Mouse (Mus musculus) kidney, embryonic 14.5 days (tissue): Measurements from ENCODE around the gene Zfhx3. TPM values are rescaled to one million over a fixed set of nuclear protein-coding genes. Genes with fewer than 3 reads are reported as not detected.

Experiments used
- ATAC-seq: fragments of 200-750 bp; cut with Nextera tagmentation; 2 replicates; pipeline ENCODE4 v1.8.0; 2017; ENCODE audit warnings: moderate number of reproducible peaks, mild to moderate bottlenecking, moderate TSS enrichment, moderate library complexity; ENCODE audit not compliant: low FRiP score, low TSS enrichment
- H3K27ac ChIP-seq: fragments of 300-500 bp; sonication (generic); 2 replicates; pipeline ENCODE4 v1.5.1; 2014; ENCODE audit warnings: low read depth, mild to moderate bottlenecking, low read length, moderate library complexity, mixed read lengths
- H3K27me3 ChIP-seq: fragments of 300-500 bp; sonication (generic); 2 replicates; pipeline ENCODE4 v1.6.1; 2014; ENCODE audit warnings: mild to moderate bottlenecking, low read length; ENCODE audit not compliant: control insufficient read depth, insufficient read depth
- H3K36me3 ChIP-seq: fragments of 300-500 bp; sonication (generic); 2 replicates; pipeline ENCODE4 v1.6.1; 2014; ENCODE audit warnings: low read length, mixed read lengths; ENCODE audit not compliant: control insufficient read depth, insufficient read depth
- H3K4me1 ChIP-seq: fragments of 300-500 bp; sonication (generic); 2 replicates; pipeline ENCODE4 v1.6.1; 2014; ENCODE audit warnings: low read length, mixed read lengths; ENCODE audit not compliant: control insufficient read depth, insufficient read depth
- H3K4me2 ChIP-seq: fragments of 300-500 bp; sonication (generic); replicated peaks from 2 replicates; pipeline ENCODE4 v1.6.1; 2014; ENCODE audit warnings: low read depth, mild to moderate bottlenecking, low read length
- H3K4me3 ChIP-seq: fragments of 300-500 bp; sonication (generic); 2 replicates; pipeline ENCODE4 v1.5.1; 2014; ENCODE audit warnings: mild to moderate bottlenecking, low read length
- H3K9ac ChIP-seq: fragments of 300-500 bp; sonication (generic); 2 replicates; pipeline ENCODE4 v1.6.1; 2014; ENCODE audit warnings: low read depth, mild to moderate bottlenecking, low read length, moderate library complexity
- H3K9me3 ChIP-seq: fragments of 300-500 bp; sonication (generic); 2 replicates; pipeline ENCODE4 v1.6.1; 2016; ENCODE audit warnings: low read length; ENCODE audit not compliant: control insufficient read depth
- WGBS: fragments of 180-500 bp; shearing (Covaris S2); extraction: QIAGEN DNeasy Blood & Tissue Kit; methylation state at CpG from one replicate; pipeline ENCODE4 v1.1.7; 2014; 5-methylcytosine and 5-hydroxymethylcytosine counted together
- polyA plus RNA-seq: library from polyadenylated mRNA; unstranded; fragments of >200 nt; fragmentation: Nextera tagmentation; extraction: Ambion mirVana; gene quantifications from 2 replicates; pipeline ENCODE4 v1.2.1, GENCODE M21; 2014

Zfhx3 gene
- polyA plus RNA-seq, 1 experiment from 2014 or later, result 11.7 TPM

DNA sequence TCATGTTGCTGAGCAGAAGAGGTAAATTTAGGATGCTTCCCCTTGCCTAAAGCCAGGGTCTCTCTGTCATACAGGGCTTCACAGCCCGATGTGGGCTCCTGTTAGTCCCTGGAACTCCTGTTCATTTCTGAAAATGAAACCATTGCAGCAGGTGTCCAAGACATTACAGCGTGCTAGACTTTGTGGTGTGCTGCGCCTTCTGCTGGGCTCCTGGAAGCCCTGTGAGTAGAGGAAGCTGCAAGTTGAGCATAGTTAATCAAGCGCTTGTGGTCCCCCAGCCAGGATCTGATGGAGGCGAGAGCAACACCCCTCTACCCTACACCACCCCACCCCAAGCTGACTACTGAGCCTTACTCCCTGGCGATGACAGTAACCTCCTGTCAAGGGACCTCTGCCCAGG, 980.7 kb downstream of the Zfhx3 start:
- WGBS, result 86% methylated on average over 6 of the region's 6 CpGs
- Histone ChIP-seq H3K36me3 (no peaks in the 10 kb centered on the region), H3K27ac (no peak overlapping the region)

DNA sequence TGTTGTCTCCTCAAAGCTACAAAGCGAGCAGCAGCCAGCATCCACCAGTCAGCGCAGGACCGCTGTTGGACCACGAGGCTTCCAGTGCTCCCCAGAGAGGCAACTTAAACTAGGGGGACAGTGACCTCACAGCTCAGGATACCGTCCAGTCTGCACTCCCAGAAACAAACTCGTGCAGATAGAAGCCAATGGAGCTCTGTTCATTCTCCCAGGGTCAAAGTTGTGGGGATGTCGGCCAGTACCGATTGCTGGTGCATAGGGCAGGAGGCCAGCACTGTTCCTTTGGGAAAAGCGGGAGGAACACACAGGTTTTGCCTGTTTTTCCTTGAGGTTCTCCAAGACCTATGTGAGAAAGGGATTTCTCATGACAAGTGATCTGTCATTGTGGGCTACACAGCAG, 982.1 kb downstream of the Zfhx3 start:
- H3K27ac ChIP-seq, result no peak overlapping the region
- no peaks in the 10 kb centered on the region for H3K4me1 ChIP-seq
- H3K9me3 ChIP-seq, result no peaks in the 10 kb centered on the region
- H3K9ac ChIP-seq, result no peak overlapping the region
- no peak overlapping the region for H3K4me2 ChIP-seq
- no peak for ATAC-seq
- no peaks in the 10 kb centered on the region for H3K27me3 ChIP-seq
- H3K36me3 ChIP-seq, result no peaks in the 10 kb centered on the region
- WGBS, result 81% methylated on average over 9 of the region's 9 CpGs
- no peak overlapping the region for H3K4me3 ChIP-seq

More for the DNA sequence above, 980.7 kb downstream of the Zfhx3 start:
- H3K4me2 ChIP-seq, result no peak overlapping the region
- H3K4me1 ChIP-seq, result no peaks in the 10 kb centered on the region
- H3K9ac ChIP-seq, result no peak overlapping the region
- no peak overlapping the region for H3K4me3 ChIP-seq
- no peak for ATAC-seq
- no peaks in the 10 kb centered on the region for H3K27me3 ChIP-seq
- no peaks in the 10 kb centered on the region for H3K9me3 ChIP-seq

DNA sequence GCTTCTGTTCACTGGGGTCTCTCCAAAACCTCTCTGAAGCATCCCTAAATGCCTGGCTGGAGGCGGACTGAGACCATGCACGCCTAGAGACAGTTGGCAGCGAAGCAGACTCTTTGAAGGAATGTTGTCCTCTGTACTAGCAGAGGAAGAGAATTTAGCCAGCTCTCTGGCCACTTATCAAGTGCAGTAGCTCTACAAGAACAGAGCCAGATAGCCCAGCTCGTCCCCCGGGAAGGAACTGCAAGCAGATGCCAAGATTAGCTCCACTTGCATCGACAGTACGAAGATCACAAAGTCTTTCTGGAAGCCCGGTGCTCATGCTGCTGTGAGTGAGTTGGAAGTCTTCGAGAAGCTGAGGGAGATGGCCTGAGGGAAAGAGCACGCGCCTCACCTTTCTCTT, 983.7 kb downstream of the Zfhx3 start:
- no peaks in the 10 kb centered on the region for H3K36me3 ChIP-seq
- no peak overlapping the region for H3K27ac ChIP-seq
- 84% methylated on average over 11 of the region's 11 CpGs for WGBS
- no peak for ATAC-seq
- no peak overlapping the region for H3K9ac ChIP-seq
- H3K27me3 ChIP-seq, result no peaks in the 10 kb centered on the region
- no peak overlapping the region for H3K4me2 ChIP-seq
- no peak overlapping the region for H3K4me3 ChIP-seq
- peaks cover 10% of the 10 kb centered on the region; the same call in 1 of the 2 replicates for H3K4me1 ChIP-seq
- H3K9me3 ChIP-seq, result no peaks in the 10 kb centered on the region

DNA sequence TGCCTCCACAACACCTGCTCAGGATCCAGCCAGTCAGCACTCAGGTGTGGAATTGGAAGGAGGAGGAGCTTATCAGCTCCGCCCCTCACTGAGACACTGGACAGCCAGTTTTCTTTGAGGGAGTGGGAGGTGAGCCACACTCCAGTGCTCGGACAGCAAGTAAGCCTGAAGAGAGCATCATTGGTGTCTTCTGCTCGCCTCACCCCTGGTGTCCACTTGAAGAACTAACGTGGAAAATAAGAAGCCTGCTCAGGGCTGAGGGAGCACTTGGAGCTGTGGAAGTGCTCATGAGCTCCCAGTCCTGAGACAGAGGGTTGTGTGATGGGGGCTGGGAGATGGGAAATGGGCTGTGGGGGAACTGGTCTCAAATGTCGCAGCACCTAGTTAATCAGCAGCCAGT, 988.2 kb downstream of the Zfhx3 start:
- 41% methylated on average over 5 of the region's 5 CpGs for WGBS
- H3K27ac ChIP-seq, result no peak overlapping the region
- peak; percentile 75 for ATAC-seq
- H3K36me3 ChIP-seq, result peaks cover 16% of the 10 kb centered on the region; the same call in 1 of the 2 replicates
- H3K4me3 ChIP-seq, result no peak overlapping the region
- H3K9me3 ChIP-seq, result no peaks in the 10 kb centered on the region
- H3K27me3 ChIP-seq, result no peaks in the 10 kb centered on the region
- no peak overlapping the region for H3K9ac ChIP-seq
- no peak overlapping the region for H3K4me2 ChIP-seq
- peaks cover 11% of the 10 kb centered on the region; the same call in 1 of the 2 replicates for H3K4me1 ChIP-seq

DNA sequence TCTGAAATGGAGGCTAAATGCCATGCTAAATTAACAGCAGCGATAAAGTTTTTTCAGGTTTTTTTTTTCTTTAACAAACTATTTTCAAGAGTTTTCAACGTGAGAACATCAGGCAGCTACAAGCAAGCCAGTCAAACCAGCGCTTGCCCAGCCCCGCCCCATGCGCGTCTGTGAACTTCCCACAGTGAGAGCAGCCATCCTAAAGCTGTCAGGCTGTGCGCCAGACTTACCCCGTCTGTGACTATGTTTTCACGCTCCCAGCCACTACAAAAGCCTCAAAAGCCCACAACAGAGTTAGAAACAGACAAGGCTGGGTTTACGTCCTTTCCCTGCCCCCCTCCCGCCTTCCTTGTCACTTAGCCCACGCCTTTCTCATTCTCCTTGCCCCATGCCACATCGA, 989.4 kb downstream of the Zfhx3 start:
- Histone ChIP-seq H3K36me3 (peaks cover 20% of the 10 kb centered on the region; the same call in 1 of the 2 replicates), H3K27ac (no peak overlapping the region), H3K4me3 (no peak overlapping the region), H3K4me1 (peaks cover 11% of the 10 kb centered on the region; the same call in 1 of the 2 replicates), H3K9ac (no peak overlapping the region), H3K9me3 (no peaks in the 10 kb centered on the region), H3K4me2 (no peak overlapping the region), H3K27me3 (no peaks in the 10 kb centered on the region)
- WGBS, result 52% methylated on average over 13 of the region's 13 CpGs
- ATAC-seq, result no peak

DNA sequence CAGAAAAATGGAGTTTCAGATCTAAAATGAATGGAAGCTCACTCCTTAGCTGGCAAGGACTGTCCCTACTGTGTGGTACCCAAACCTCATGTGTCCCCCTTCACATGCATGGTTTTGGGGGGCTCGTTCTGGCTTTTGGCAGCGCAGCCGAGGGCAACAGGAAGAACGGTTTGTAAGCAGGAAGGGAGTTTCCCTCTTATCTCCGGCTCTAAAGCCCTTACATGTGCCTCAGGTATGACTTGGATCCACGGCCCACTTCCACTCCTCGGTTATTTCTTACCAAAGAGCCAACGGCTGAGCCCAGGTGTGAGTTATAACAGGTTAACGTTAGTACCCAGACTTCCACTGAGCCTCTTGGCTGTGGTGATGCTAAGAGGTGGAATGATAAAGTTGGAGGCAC, 990.3 kb downstream of the Zfhx3 start:
- Histone ChIP-seq H3K27ac (no peak overlapping the region), H3K36me3 (peaks cover 20% of the 10 kb centered on the region; the same call in 1 of the 2 replicates), H3K4me1 (peaks cover 11% of the 10 kb centered on the region; the same call in 1 of the 2 replicates), H3K4me2 (no peak overlapping the region), H3K9me3 (no peaks in the 10 kb centered on the region), H3K27me3 (no peaks in the 10 kb centered on the region), H3K4me3 (no peak overlapping the region), H3K9ac (no peak overlapping the region)
- WGBS, result 81% methylated on average over 9 of the region's 9 CpGs
- no peak for ATAC-seq

DNA sequence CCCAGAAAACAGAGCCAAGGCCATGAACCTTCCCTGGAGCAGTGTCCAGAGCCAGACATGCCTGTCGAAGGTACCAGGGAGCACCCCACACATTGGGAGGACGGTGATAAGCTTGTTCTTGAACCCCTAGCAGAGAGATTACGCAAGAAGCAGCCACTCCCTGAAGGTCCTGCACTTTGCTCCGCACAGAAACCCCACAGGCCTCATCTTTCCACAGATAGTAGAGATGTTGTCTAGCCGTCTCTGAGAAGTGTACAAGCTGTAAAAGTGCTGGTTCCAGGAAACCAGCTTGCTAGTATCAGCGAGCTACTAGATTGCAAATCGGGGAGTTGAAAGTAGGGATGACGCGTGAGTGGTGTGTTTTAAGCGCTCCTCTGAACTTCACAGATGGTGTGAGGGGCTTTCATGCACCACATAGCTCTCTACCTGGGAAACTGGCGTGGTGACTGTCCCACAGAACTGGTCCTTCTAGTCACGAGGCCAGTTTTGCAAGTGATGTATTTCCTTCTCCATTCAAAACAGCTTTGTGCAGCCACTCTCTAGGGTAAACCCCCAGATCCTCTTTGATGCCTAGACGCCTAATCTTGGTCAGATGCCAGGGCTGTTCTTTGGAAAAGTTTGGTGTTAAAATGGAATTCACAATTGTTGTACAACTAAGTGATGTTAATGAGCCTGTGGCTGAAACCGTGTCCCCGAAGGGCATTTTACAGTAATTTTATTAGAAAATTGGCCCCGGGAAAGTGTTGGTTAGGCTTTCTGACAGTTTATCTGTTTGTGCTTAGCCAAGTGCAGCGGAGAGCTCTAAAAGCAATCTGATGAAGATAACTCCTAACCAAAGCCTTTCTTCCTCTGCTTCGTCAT, 993.6 kb downstream of the Zfhx3 start:
- Histone ChIP-seq H3K4me1 (0 out of 2 replicates have a peak, but pooled peaks cover 4% of the 10 kb centered on the region), H3K4me2 (no peak overlapping the region), H3K9ac (no peak overlapping the region), H3K36me3 (peaks cover 20% of the 10 kb centered on the region; the same call in 1 of the 2 replicates), H3K27ac (no peak overlapping the region), H3K9me3 (peaks cover 7% of the 10 kb centered on the region; the same call in 1 of the 2 replicates), H3K27me3 (no peaks in the 10 kb centered on the region), H3K4me3 (no peak overlapping the region)
- 0 out of 2 replicates have a peak, but pooled peaks have one; percentile 29 for ATAC-seq
- 75% methylated on average over 18 of the region's 18 CpGs for WGBS

DNA sequence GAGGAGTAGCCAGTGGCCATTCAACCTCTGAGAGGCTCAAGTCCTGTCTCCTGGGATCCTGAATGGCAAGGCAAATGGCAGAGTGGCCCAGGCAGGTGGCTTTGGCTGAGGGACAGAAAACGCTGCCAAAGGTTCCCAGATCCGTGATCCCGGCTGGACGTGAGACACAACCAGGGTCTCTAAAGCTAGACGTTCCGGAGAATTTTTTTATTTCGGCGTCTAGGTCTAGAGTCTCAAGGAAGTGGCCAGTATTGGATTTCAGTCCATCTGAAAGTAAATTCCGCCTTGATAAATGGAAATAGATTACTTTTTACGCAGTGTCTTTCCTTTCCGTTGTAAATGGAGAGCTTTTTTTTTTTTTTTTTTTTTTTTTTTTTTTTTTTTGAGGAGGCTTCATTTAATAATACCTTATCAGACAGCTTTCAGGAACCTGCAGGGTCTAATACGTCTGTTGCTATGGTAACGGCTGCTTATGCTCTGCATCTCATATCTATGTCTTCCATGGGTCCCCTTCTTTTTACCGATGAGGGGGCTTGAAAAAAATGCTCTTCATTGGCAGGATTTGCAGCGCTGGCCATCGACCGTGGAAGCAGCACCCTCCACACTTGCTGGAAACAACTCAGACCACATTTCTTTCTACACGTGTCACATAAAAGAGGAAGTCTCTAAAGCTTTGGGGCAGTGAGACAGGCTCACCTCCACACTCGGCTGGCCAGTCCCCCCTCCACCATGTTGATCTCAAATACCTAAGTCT, 994.4 kb downstream of the Zfhx3 start:
- Histone ChIP-seq H3K27me3 (no peaks in the 10 kb centered on the region), H3K4me2 (no peak overlapping the region), H3K4me3 (no peak overlapping the region), H3K9me3 (peaks cover 7% of the 10 kb centered on the region; the same call in 1 of the 2 replicates), H3K27ac (no peak overlapping the region), H3K4me1 (0 out of 2 replicates have a peak, but pooled peaks cover 3% of the 10 kb centered on the region), H3K9ac (no peak overlapping the region), H3K36me3 (peaks cover 20% of the 10 kb centered on the region; the same call in 1 of the 2 replicates)
- no peak for ATAC-seq
- WGBS, result 71% methylated on average over 19 of the region's 19 CpGs
